Mouse (Mus musculus): ENCODE results near the gene Cachd1.

DNA sequence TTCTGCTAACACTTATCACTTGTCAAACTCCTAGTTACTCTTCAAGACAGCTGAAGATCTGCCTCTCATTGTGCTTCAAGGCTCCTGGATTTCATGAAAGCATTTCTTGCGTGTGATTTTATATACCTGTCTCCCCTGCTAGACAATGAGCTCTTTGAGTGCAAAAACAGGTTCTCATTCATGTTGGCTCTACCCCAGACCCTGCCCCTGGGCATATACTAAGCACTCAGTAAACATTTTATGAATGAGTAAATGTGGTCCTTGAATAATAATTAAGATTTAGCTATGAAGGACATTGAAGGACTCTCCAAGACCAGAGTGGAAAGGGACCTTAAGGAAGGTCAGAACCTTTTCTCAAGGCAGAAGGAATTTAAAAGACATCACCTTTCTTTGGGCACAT, 16.9 kb upstream of the Cachd1 start:
- TF ChIP-seq POLR2A (IDR thresholded peaks at IDR 0.05; ENCODE audit: low read depth, low read length): no peak
- no peak for TF ChIP-seq CTCF (IDR thresholded peaks at IDR 0.05; ENCODE audit: borderline replicate concordance, insufficient read depth, low read length)

All from embryonic fibroblast, embryonic 13.5 days (primary cell).